ENCODE assay signal across 8 mouse cellular contexts in genomic region chr17:35029691-35030532, GRCm38 (mm10). TPM values are rescaled to one million over a fixed set of nuclear protein-coding genes. Genes with fewer than 3 reads are reported as not detected.
DNase-seq lines count a peak whose midpoint lies in the region; ATAC-seq and TF ChIP-seq lines count a peak whose summit lies in the region.

No protein-coding gene starts in this region.

- 40% methylated on average over 18 of the region's 19 CpGs for WGBS in kidney, postnatal 0 days
- 41% methylated on average over 19 of the region's 19 CpGs for WGBS in intestine, postnatal 0 days
- WGBS in midbrain, embryonic 14.5 days = 29% methylated on average over 19 of the region's 19 CpGs

- intact Hi-C loops in left cerebral cortex, postnatal 14 days (cut with DNase I) = no loop called here

- TF ChIP-seq CTCF in kidney, postnatal 0 days (IDR thresholded peaks at IDR 0.05; ENCODE audit: low read depth) = peak; percentile 66
- peak; percentile 74 for TF ChIP-seq CTCF in intestine, postnatal 0 days (IDR thresholded peaks at IDR 0.05; ENCODE audit: low read depth)

- H3K36me3 ChIP-seq in kidney, postnatal 0 days (ENCODE audit: insufficient read depth, low read length) = no peaks in the 10 kb centered on the region
- H3K36me3 ChIP-seq in intestine, postnatal 0 days (ENCODE audit: control insufficient read depth, insufficient read depth) = no peaks in the 10 kb centered on the region
- H3K36me3 ChIP-seq in midbrain, embryonic 14.5 days (ENCODE audit: control insufficient read depth, insufficient read depth, low read length) = no peaks in the 10 kb centered on the region

- H3K4me1 ChIP-seq in kidney, postnatal 0 days (replicated peaks; ENCODE audit: insufficient read depth, low read length) = no peaks in the 10 kb centered on the region
- no peaks in the 10 kb centered on the region for H3K4me1 ChIP-seq in intestine, postnatal 0 days (replicated peaks; ENCODE audit: control insufficient read depth, insufficient read depth, low read length)
- peaks cover 8% of the 10 kb centered on the region; the same call in 1 of the 2 replicates for H3K4me1 ChIP-seq in midbrain, embryonic 14.5 days (ENCODE audit: control insufficient read depth, insufficient read depth, low read length)

- no peak overlapping the region for H3K27ac ChIP-seq in kidney, postnatal 0 days
- H3K27ac ChIP-seq in intestine, postnatal 0 days (ENCODE audit: low read depth, low read length) = no peak overlapping the region
- no peak overlapping the region for H3K27ac ChIP-seq in midbrain, embryonic 14.5 days (replicated peaks; ENCODE audit: low read depth, low read length)

- H3K4me2 ChIP-seq in kidney, postnatal 0 days (ENCODE audit: low read length) = no peak overlapping the region
- no peak overlapping the region for H3K4me2 ChIP-seq in intestine, postnatal 0 days (replicated peaks; ENCODE audit: low read depth)
- peak overlapping the region; percentile 43 for H3K4me2 ChIP-seq in midbrain, embryonic 14.5 days (ENCODE audit: low read length)

- H3K9me3 ChIP-seq in kidney, postnatal 0 days (replicated peaks; ENCODE audit: low read length) = no peaks in the 10 kb centered on the region
- H3K9me3 ChIP-seq in intestine, postnatal 0 days (ENCODE audit: control insufficient read depth) = no peaks in the 10 kb centered on the region
- H3K9me3 ChIP-seq in midbrain, embryonic 14.5 days (ENCODE audit: control insufficient read depth, low read length) = no peaks in the 10 kb centered on the region

- DNase-seq in kidney, postnatal 0 days (ENCODE audit: low spot score) = peak; percentile 41
- no peak for DNase-seq in kidney, adult 9 months
- peak; percentile 66 for DNase-seq in embryo, embryonic 11 days
- peak; percentile 75 for DNase-seq in midbrain, embryonic 14.5 days
- no peak for DNase-seq in frontal cortex, postnatal 10 days (ENCODE audit: low spot score in 2 of 2)
- no peak for DNase-seq in left cerebral cortex, postnatal 14 days (ENCODE audit: low spot score in 2 of 2)
- no peak for DNase-seq in frontal cortex, adult 2 months (ENCODE audit: extremely low spot score in 1 of 2, low spot score in 1 of 2)

- no peak for ATAC-seq in kidney, postnatal 0 days (replicated peaks; ENCODE audit: low FRiP score, low read depth)
- ATAC-seq in intestine, postnatal 0 days = no peak
- no peak for ATAC-seq in midbrain, embryonic 14.5 days (ENCODE audit: low FRiP score, low TSS enrichment)

- no peak overlapping the region for H3K4me3 ChIP-seq in kidney, postnatal 0 days (replicated peaks; ENCODE audit: low read depth, low read length)
- H3K4me3 ChIP-seq in intestine, postnatal 0 days (ENCODE audit: low read depth, low read length) = no peak overlapping the region
- no peak overlapping the region for H3K4me3 ChIP-seq in midbrain, embryonic 14.5 days (replicated peaks; ENCODE audit: low read depth, low read length)

- no peak overlapping the region for H3K9ac ChIP-seq in kidney, postnatal 0 days (ENCODE audit: low read depth, low read length)
- 0 out of 2 replicates have a peak overlapping the region, but pooled peaks have one; percentile 7 for H3K9ac ChIP-seq in intestine, postnatal 0 days (ENCODE audit: low read depth, low read length)
- 0 out of 2 replicates have a peak overlapping the region, but pooled peaks have one; percentile 31 for H3K9ac ChIP-seq in midbrain, embryonic 14.5 days (replicated peaks; ENCODE audit: low read length)

- H3K27me3 ChIP-seq in kidney, postnatal 0 days (ENCODE audit: insufficient read depth, low read length) = no peaks in the 10 kb centered on the region
- H3K27me3 ChIP-seq in intestine, postnatal 0 days (replicated peaks; ENCODE audit: control insufficient read depth, insufficient read depth, low read length) = no peaks in the 10 kb centered on the region
- H3K27me3 ChIP-seq in midbrain, embryonic 14.5 days (ENCODE audit: control insufficient read depth, insufficient read depth, low read length) = no peaks in the 10 kb centered on the region

RNA-seq across cellular contexts. Expression of gene Sapcd1, which starts 2.1 kb away (rescaled TPM):
- polyA plus RNA-seq in kidney, postnatal 0 days (2015; fragmentation: Nextera tagmentation; extraction: Ambion mirVana) = 2.3 and 3.7 TPM in 2 replicates
- 3.2 and 4.6 TPM in 2 replicates for polyA plus RNA-seq in intestine, postnatal 0 days (2015; fragmentation: Nextera tagmentation; extraction: Ambion mirVana)
- 2.0 and 2.2 TPM in 2 replicates for polyA plus RNA-seq in midbrain, embryonic 14.5 days (2014; fragmentation: Nextera tagmentation; extraction: Ambion mirVana)
- under 1 TPM in 1 of 2 experiments, not detected in 1; 0.92 TPM for total RNA-seq in left cerebral cortex, postnatal 14 days (2021)
- polyA plus RNA-seq in frontal cortex, adult 2 months (2012; rRNA removed) = 1.5 and 2.6 TPM in 2 replicates

RNA-seq across cellular contexts. Expression of gene Vwa7, which starts 13.5 kb away (rescaled TPM):
- 0.16 and 0.20 TPM in 2 replicates for polyA plus RNA-seq in kidney, postnatal 0 days (2015; fragmentation: Nextera tagmentation; extraction: Ambion mirVana)
- 0.12 and 0.20 TPM in 2 replicates for polyA plus RNA-seq in intestine, postnatal 0 days (2015; fragmentation: Nextera tagmentation; extraction: Ambion mirVana)
- polyA plus RNA-seq in midbrain, embryonic 14.5 days (2014; fragmentation: Nextera tagmentation; extraction: Ambion mirVana) = 0.12 and 0.16 TPM in 2 replicates
- total RNA-seq in left cerebral cortex, postnatal 14 days (2021) = under 1 TPM; 0.17 to 0.24 TPM
- 0.48 and 0.59 TPM in 2 replicates for polyA plus RNA-seq in frontal cortex, adult 2 months (2012; rRNA removed)

RNA-seq across cellular contexts. Expression of gene Msh5, which starts 16.6 kb away (rescaled TPM):
- 2.7 and 3.0 TPM in 2 replicates for polyA plus RNA-seq in kidney, postnatal 0 days (2015; fragmentation: Nextera tagmentation; extraction: Ambion mirVana)
- polyA plus RNA-seq in intestine, postnatal 0 days (2015; fragmentation: Nextera tagmentation; extraction: Ambion mirVana) = 1.4 and 3.0 TPM in 2 replicates
- 2.1 and 2.8 TPM in 2 replicates for polyA plus RNA-seq in midbrain, embryonic 14.5 days (2014; fragmentation: Nextera tagmentation; extraction: Ambion mirVana)
- total RNA-seq in left cerebral cortex, postnatal 14 days (2021) = under 1 TPM; 0.59 to 0.75 TPM
- 1.5 and 2.0 TPM in 2 replicates for polyA plus RNA-seq in frontal cortex, adult 2 months (2012; rRNA removed)

RNA-seq across cellular contexts. Expression of gene Clic1, which starts 19.9 kb away (rescaled TPM):
- polyA plus RNA-seq in kidney, postnatal 0 days (2015; fragmentation: Nextera tagmentation; extraction: Ambion mirVana) = 266 and 282 TPM in 2 replicates
- polyA plus RNA-seq in intestine, postnatal 0 days (2015; fragmentation: Nextera tagmentation; extraction: Ambion mirVana) = 290 and 312 TPM in 2 replicates
- 17.7 and 22.8 TPM in 2 replicates for polyA plus RNA-seq in midbrain, embryonic 14.5 days (2014; fragmentation: Nextera tagmentation; extraction: Ambion mirVana)
- total RNA-seq in left cerebral cortex, postnatal 14 days (2021) = 10 to 100 TPM; 10.1 to 13.8 TPM
- polyA plus RNA-seq in frontal cortex, adult 2 months (2012; rRNA removed) = 26.4 and 28.5 TPM in 2 replicates

RNA-seq across cellular contexts. Expression of gene Ddah2, which starts 28.9 kb away (rescaled TPM):
- 227 and 244 TPM in 2 replicates for polyA plus RNA-seq in kidney, postnatal 0 days (2015; fragmentation: Nextera tagmentation; extraction: Ambion mirVana)
- 62.0 and 68.3 TPM in 2 replicates for polyA plus RNA-seq in intestine, postnatal 0 days (2015; fragmentation: Nextera tagmentation; extraction: Ambion mirVana)
- 375 and 392 TPM in 2 replicates for polyA plus RNA-seq in midbrain, embryonic 14.5 days (2014; fragmentation: Nextera tagmentation; extraction: Ambion mirVana)
- 10 to 100 TPM; 16.9 to 19.4 TPM for total RNA-seq in left cerebral cortex, postnatal 14 days (2021)
- polyA plus RNA-seq in frontal cortex, adult 2 months (2012; rRNA removed) = 40.8 and 42.8 TPM in 2 replicates

Comparison
In these comparisons a context has a peak if more than half of its experiments do, and no peak if none do; other contexts are left out.
1. DNase-seq: peak in kidney, postnatal 0 days (single experiment), embryo, embryonic 11 days (single experiment) and midbrain, embryonic 14.5 days (single experiment); none in kidney, adult 9 months (single experiment), frontal cortex, postnatal 10 days (0 of 2), left cerebral cortex, postnatal 14 days (0 of 2) and frontal cortex, adult 2 months (0 of 2).